Mouse (Mus musculus): ENCODE measurements around the gene Tnni3k.

DNA sequence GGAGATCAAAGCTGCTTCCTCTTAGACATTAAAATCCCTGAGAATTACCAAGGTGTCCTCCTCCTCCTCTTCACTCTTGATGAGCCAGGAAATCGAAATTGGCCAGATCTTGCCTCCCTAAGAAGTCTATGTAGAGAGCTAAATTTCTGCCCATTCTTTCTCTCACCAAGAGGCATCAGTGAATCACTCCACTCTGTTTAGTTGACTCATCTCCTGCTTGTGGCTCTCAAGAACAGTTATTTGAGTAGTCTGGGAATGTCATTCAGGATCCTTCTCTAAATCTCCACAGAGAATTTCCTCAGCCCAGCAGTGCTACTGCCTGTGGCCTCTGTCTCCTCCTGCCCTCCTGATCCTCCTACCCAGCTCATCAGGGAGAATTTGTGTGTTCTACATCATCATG, 139.6 kb downstream of the Tnni3k start:
- TF ChIP-seq GATA1 (IDR thresholded peaks at IDR 0.05; ENCODE audit: borderline replicate concordance, low read length) (no peak), FLI1 (IDR thresholded peaks at IDR 0.05; ENCODE audit: low read length) (no peak)
